Mouse (Mus musculus) hindbrain, embryonic 10.5 days (tissue): ENCODE results near the gene Pkd1. TPM values are rescaled to one million over a fixed set of nuclear protein-coding genes. Genes with fewer than 3 reads are reported as not detected.

Experiments
- DNase-seq: peaks from one replicate; pipeline ENCODE4 v3.0.0-alpha.2; 2017; ENCODE audit warnings: low spot score
- H3K27ac ChIP-seq: fragments of 300-500 bp; sonication (generic); 2 replicates; pipeline ENCODE4 v1.5.1; 2016; ENCODE audit warnings: mild to moderate bottlenecking, moderate library complexity
- H3K27me3 ChIP-seq: fragments of 300-500 bp; sonication (generic); 2 replicates; pipeline ENCODE4 v1.6.1; 2016; ENCODE audit warnings: mild to moderate bottlenecking; ENCODE audit not compliant: poor library complexity, insufficient read depth, severe bottlenecking
- H3K36me3 ChIP-seq: fragments of 300-500 bp; sonication (generic); 2 replicates; pipeline ENCODE4 v1.6.1; 2016; ENCODE audit warnings: mild to moderate bottlenecking, moderate library complexity
- H3K4me1 ChIP-seq: fragments of 300-500 bp; sonication (generic); replicated peaks from 2 replicates; pipeline ENCODE4 v1.6.1; 2016; ENCODE audit warnings: mild to moderate bottlenecking
- H3K4me3 ChIP-seq: fragments of 300-500 bp; sonication (generic); 2 replicates; pipeline ENCODE4 v1.5.1; 2016; ENCODE audit warnings: mild to moderate bottlenecking, moderate library complexity
- H3K9me3 ChIP-seq: fragments of 300-500 bp; sonication (generic); 2 replicates; pipeline ENCODE4 v1.6.1; 2016; ENCODE audit warnings: mild to moderate bottlenecking, moderate library complexity
- WGBS: fragments of 180-500 bp; shearing (Covaris S2); methylation state at CpG from one replicate; pipeline ENCODE4 v1.1.7; 2016; 5-methylcytosine and 5-hydroxymethylcytosine counted together
- polyA plus RNA-seq: library from polyadenylated mRNA; unstranded; fragments of >200 nt; fragmentation: Nextera tagmentation; extraction: Ambion mirVana; gene quantifications from 2 replicates; pipeline ENCODE4 v1.2.1, GENCODE M21; 2016

Gene Pkd1
- polyA plus RNA-seq, 1 experiment from 2014 or later, result 21.7 TPM

GRCm38 (mm10) chr17:24608370-24608769, 58.7 kb downstream of the Pkd1 start:
- Histone ChIP-seq H3K36me3 (peaks cover 83% of the 10 kb centered on the region), H3K27ac (no peak overlapping the region), H3K4me3 (no peak overlapping the region), H3K9me3 (no peaks in the 10 kb centered on the region), H3K4me1 (no peaks in the 10 kb centered on the region), H3K27me3 (no peaks in the 10 kb centered on the region)
- DNase-seq, result no peak
- WGBS, result 95% methylated on average over 4 of the region's 4 CpGs

GRCm38 (mm10) chr17:24608874-24609273, 59.2 kb downstream of the Pkd1 start:
- no peaks in the 10 kb centered on the region for H3K4me1 ChIP-seq
- H3K9me3 ChIP-seq, result no peaks in the 10 kb centered on the region
- no peaks in the 10 kb centered on the region for H3K27me3 ChIP-seq
- peaks cover 83% of the 10 kb centered on the region for H3K36me3 ChIP-seq
- no peak overlapping the region for H3K27ac ChIP-seq
- WGBS, result 94% methylated on average over 8 of the region's 8 CpGs
- DNase-seq, result no peak
- no peak overlapping the region for H3K4me3 ChIP-seq

- Histone ChIP-seq H3K9me3 (no peaks in the 10 kb centered on the region), H3K4me3 (no peak overlapping the region), H3K27me3 (no peaks in the 10 kb centered on the region), H3K4me1 (no peaks in the 10 kb centered on the region), H3K36me3 (peaks cover 83% of the 10 kb centered on the region), H3K27ac (no peak overlapping the region)
- 91% methylated on average over 2 of the region's 2 CpGs for WGBS
- no peak for DNase-seq
Measured at GRCm38 (mm10) chr17:24610711-24611110, 61.1 kb downstream of the Pkd1 start.

- H3K27ac ChIP-seq, result no peak overlapping the region
- DNase-seq, result no peak
- no peak overlapping the region for H3K4me3 ChIP-seq
- H3K4me1 ChIP-seq, result no peaks in the 10 kb centered on the region
- 84% methylated on average over 14 of the region's 14 CpGs for WGBS
- peaks cover 94% of the 10 kb centered on the region for H3K36me3 ChIP-seq
- no peaks in the 10 kb centered on the region for H3K27me3 ChIP-seq
- H3K9me3 ChIP-seq, result no peaks in the 10 kb centered on the region
Measured at GRCm38 (mm10) chr17:24617561-24618194, 68.0 kb downstream of the Pkd1 start.

- H3K27ac ChIP-seq, result no peak overlapping the region
- H3K36me3 ChIP-seq, result peaks cover 100% of the 10 kb centered on the region
- no peaks in the 10 kb centered on the region for H3K27me3 ChIP-seq
- WGBS, result 94% methylated on average over 8 of the region's 8 CpGs
- no peaks in the 10 kb centered on the region for H3K9me3 ChIP-seq
- no peaks in the 10 kb centered on the region for H3K4me1 ChIP-seq
- no peak for DNase-seq
- H3K4me3 ChIP-seq, result no peak overlapping the region
Measured at GRCm38 (mm10) chr17:24625472-24625871, 75.8 kb downstream of the Pkd1 start.

- no peak overlapping the region for H3K4me3 ChIP-seq
- peaks cover 74% of the 10 kb centered on the region for H3K36me3 ChIP-seq
Measured at GRCm38 (mm10) chr17:24628646-24629045, 79.0 kb downstream of the Pkd1 start.

GRCm38 (mm10) chr17:24630072-24630471, 80.4 kb downstream of the Pkd1 start:
- no peak overlapping the region for H3K27ac ChIP-seq
- H3K4me3 ChIP-seq, result no peak overlapping the region
- H3K9me3 ChIP-seq, result no peaks in the 10 kb centered on the region
- H3K4me1 ChIP-seq, result peaks cover 19% of the 10 kb centered on the region
- DNase-seq, result no peak
- H3K36me3 ChIP-seq, result peaks cover 65% of the 10 kb centered on the region
- no peaks in the 10 kb centered on the region for H3K27me3 ChIP-seq
- WGBS, result 92% methylated on average over 14 of the region's 14 CpGs

More at GRCm38 (mm10) chr17:24628646-24629045, 79.0 kb downstream of the Pkd1 start:
- Histone ChIP-seq H3K27me3 (no peaks in the 10 kb centered on the region), H3K9me3 (no peaks in the 10 kb centered on the region), H3K4me1 (peaks cover 17% of the 10 kb centered on the region), H3K27ac (no peak overlapping the region)
- DNase-seq, result peak; percentile 72
- 55% methylated on average over 5 of the region's 5 CpGs for WGBS

- Histone ChIP-seq H3K9me3 (no peaks in the 10 kb centered on the region), H3K36me3 (peaks cover 50% of the 10 kb centered on the region), H3K27me3 (no peaks in the 10 kb centered on the region), H3K27ac (peak within 1 kb of the TSS; percentile 91), H3K4me3 (peak within 1 kb of the TSS; percentile 69), H3K4me1 (peaks cover 27% of the 10 kb centered on the region)
- 2% methylated on average over 51 of the region's 51 CpGs for WGBS
- DNase-seq, result peak; percentile 91
Measured at GRCm38 (mm10) chr17:24632167-24632812, 82.7 kb downstream of the Pkd1 start, which contains the start of the genes Tsc2 and Nthl1. Tsc2 (minus strand) TSS chr17:24632630. Nthl1 (plus strand) TSS chr17:24632680.

GRCm38 (mm10) chr17:24632813-24633449, 83.3 kb downstream of the Pkd1 start:
- DNase-seq, result no peak
- Histone ChIP-seq H3K9me3 (no peaks in the 10 kb centered on the region), H3K27ac (peak overlapping the region; percentile 91), H3K36me3 (peaks cover 43% of the 10 kb centered on the region), H3K27me3 (no peaks in the 10 kb centered on the region), H3K4me1 (peaks cover 30% of the 10 kb centered on the region), H3K4me3 (peak overlapping the region; percentile 69)
- WGBS, result 14% methylated on average over 22 of the region's 22 CpGs

GRCm38 (mm10) chr17:24633831-24634230, 84.2 kb downstream of the Pkd1 start:
- Histone ChIP-seq H3K4me1 (peaks cover 38% of the 10 kb centered on the region), H3K27me3 (no peaks in the 10 kb centered on the region), H3K4me3 (no peak overlapping the region), H3K36me3 (peaks cover 43% of the 10 kb centered on the region), H3K27ac (no peak overlapping the region), H3K9me3 (no peaks in the 10 kb centered on the region)
- no peak for DNase-seq
- WGBS, result 95% methylated on average over 11 of the region's 11 CpGs

GRCm38 (mm10) chr17:24635024-24635423, 85.4 kb downstream of the Pkd1 start:
- Histone ChIP-seq H3K4me1 (peaks cover 46% of the 10 kb centered on the region), H3K36me3 (peaks cover 39% of the 10 kb centered on the region)

GRCm38 (mm10) chr17:24635694-24636093, 86.1 kb downstream of the Pkd1 start:
- 94% methylated on average over 5 of the region's 5 CpGs for WGBS
- peaks cover 37% of the 10 kb centered on the region for H3K36me3 ChIP-seq
- H3K4me1 ChIP-seq, result peaks cover 46% of the 10 kb centered on the region
- no peaks in the 10 kb centered on the region for H3K9me3 ChIP-seq
- H3K4me3 ChIP-seq, result no peak overlapping the region
- H3K27ac ChIP-seq, result no peak overlapping the region
- no peak for DNase-seq
- no peaks in the 10 kb centered on the region for H3K27me3 ChIP-seq

More at GRCm38 (mm10) chr17:24635024-24635423, 85.4 kb downstream of the Pkd1 start:
- Histone ChIP-seq H3K4me3 (no peak overlapping the region), H3K9me3 (no peaks in the 10 kb centered on the region), H3K27ac (no peak overlapping the region), H3K27me3 (no peaks in the 10 kb centered on the region)
- 91% methylated on average over 4 of the region's 4 CpGs for WGBS
- DNase-seq, result no peak
